Mouse (Mus musculus): ENCODE measurements around the gene Usb1. TPM values are rescaled to one million over a fixed set of nuclear protein-coding genes. Genes with fewer than 3 reads are reported as not detected.

The Usb1 gene
- polyA plus RNA-seq, 1 experiment from 2014 or later, result 37.1 TPM

GRCm38 (mm10) chr8:95320224-95321139 lies 11.6 kb upstream of the Usb1 start:
- H3K4me3 ChIP-seq, result peak overlapping the region; percentile 39
- 2% methylated on average over 37 of the region's 41 CpGs for WGBS
- no peaks in the 10 kb centered on the region for H3K9me3 ChIP-seq
- H3K4me1 ChIP-seq, result peaks cover 20% of the 10 kb centered on the region
- peak overlapping the region; percentile 70 for H3K4me2 ChIP-seq (replicated peaks)
- peaks cover 14% of the 10 kb centered on the region for H3K36me3 ChIP-seq
- no peak overlapping the region for H3K27ac ChIP-seq (replicated peaks)
- peak; percentile 64 for ATAC-seq (ENCODE audit: low FRiP score, low read depth)
- peaks cover 25% of the 10 kb centered on the region for H3K27me3 ChIP-seq
- H3K9ac ChIP-seq (replicated peaks), result no peak overlapping the region; the same call in 1 of the 2 replicates

DNA sequence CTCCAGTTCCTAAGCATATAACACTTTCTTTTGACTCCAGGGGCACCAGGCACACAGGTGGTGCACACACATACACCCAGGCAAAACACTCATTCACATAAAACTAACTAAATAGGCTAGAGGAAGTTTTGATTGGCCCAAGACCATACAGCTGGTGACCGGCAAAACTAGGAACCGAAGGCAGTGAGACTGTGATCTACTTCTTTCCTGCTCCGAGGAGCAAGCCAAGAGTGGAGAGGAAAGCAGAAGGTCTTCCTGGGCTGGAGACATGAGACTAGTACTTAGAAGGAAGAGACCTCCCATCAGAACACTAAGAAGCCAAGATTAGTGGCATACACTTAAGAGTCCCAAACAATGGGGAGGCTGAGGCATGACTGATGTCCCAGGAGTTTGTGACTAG lies 8.9 kb upstream of the Usb1 start:
- ATAC-seq (ENCODE audit: low FRiP score, low read depth), result no peak

DNA sequence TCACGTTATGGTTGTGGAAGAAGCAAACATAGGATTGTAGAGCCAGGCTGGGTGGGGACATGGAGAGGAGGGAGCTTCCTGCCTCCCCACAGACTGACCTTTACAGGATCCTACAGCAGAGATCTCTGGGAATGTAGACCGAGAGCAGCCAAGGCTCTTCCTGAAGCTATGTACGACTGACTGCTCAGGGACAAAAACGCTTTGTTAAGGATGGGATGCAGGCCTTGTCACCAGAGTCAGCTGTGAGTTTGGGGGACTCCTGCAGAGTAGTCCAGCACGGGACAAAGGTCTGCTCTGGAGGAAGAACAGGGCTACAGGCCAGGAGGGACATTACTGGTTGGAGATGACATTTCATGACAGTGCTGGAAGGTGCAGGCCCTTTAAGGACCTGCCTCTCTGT lies 7.4 kb upstream of the Usb1 start:
- H3K36me3 ChIP-seq, result peaks cover 54% of the 10 kb centered on the region
- no peak for ATAC-seq (ENCODE audit: low FRiP score, low read depth)
- 48% methylated on average over 5 of the region's 5 CpGs for WGBS

More for the DNA sequence above, 8.9 kb upstream of the Usb1 start:
- Histone ChIP-seq H3K4me2 (replicated peaks) (no peak overlapping the region), H3K36me3 (peaks cover 39% of the 10 kb centered on the region), H3K27ac (replicated peaks) (no peak overlapping the region), H3K4me3 (no peak overlapping the region), H3K27me3 (peaks cover 24% of the 10 kb centered on the region), H3K9me3 (no peaks in the 10 kb centered on the region), H3K9ac (replicated peaks) (no peak overlapping the region), H3K4me1 (peaks cover 29% of the 10 kb centered on the region)
- 84% methylated on average over 3 of the region's 3 CpGs for WGBS

GRCm38 (mm10) chr8:95326822-95327221 lies 5.3 kb upstream of the Usb1 start:
- Histone ChIP-seq H3K36me3 (peaks cover 55% of the 10 kb centered on the region), H3K27ac (replicated peaks) (no peak overlapping the region), H3K9ac (replicated peaks) (no peak overlapping the region), H3K9me3 (no peaks in the 10 kb centered on the region), H3K4me1 (peaks cover 29% of the 10 kb centered on the region), H3K4me2 (replicated peaks) (no peak overlapping the region), H3K27me3 (no peaks in the 10 kb centered on the region), H3K4me3 (no peak overlapping the region)
- WGBS, result 86% methylated on average over 5 of the region's 5 CpGs
- ATAC-seq (ENCODE audit: low FRiP score, low read depth), result no peak

More for the DNA sequence above, 7.4 kb upstream of the Usb1 start:
- Histone ChIP-seq H3K9ac (replicated peaks) (no peak overlapping the region), H3K4me3 (no peak overlapping the region), H3K27me3 (peaks cover 15% of the 10 kb centered on the region), H3K27ac (replicated peaks) (no peak overlapping the region), H3K9me3 (no peaks in the 10 kb centered on the region), H3K4me2 (replicated peaks) (no peak overlapping the region), H3K4me1 (peaks cover 31% of the 10 kb centered on the region)

DNA sequence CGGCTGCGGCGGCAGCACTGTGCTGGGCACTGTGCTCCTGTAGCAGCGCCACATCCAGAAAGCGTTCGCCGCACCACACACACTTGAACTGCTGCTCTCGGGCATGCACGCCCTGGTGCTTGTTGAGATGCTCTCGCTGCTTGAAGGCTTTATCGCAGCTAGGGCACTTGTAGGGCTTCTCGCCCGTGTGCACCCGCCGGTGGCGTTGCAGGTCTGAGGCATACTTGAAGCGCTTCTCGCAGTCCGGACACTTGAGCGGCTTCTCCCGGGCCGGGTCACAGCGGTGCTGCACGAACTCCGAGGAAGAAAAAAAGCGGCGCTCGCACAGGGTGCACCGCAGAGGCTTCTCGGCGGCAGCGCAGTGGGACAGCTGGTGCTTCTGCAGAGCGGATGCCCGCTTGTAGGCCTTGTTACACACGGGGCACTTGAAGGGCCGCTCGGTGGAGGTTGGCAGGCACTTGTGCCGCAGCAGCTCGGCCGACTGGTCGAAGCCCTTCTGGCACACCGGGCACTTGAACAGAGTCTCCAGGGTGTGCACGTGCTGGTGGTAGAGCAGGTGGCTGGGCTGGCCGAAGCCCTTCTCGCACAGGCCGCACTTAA lies 4.1 kb upstream of the Usb1 start:
- no peaks in the 10 kb centered on the region for H3K27me3 ChIP-seq
- WGBS, result 85% methylated on average over 46 of the region's 46 CpGs
- H3K9me3 ChIP-seq, result no peaks in the 10 kb centered on the region
- H3K27ac ChIP-seq (replicated peaks), result no peak overlapping the region
- no peak for ATAC-seq (ENCODE audit: low FRiP score, low read depth)
- H3K36me3 ChIP-seq, result peaks cover 55% of the 10 kb centered on the region
- H3K4me3 ChIP-seq, result no peak overlapping the region
- no peak overlapping the region for H3K4me2 ChIP-seq (replicated peaks)
- peaks cover 29% of the 10 kb centered on the region for H3K4me1 ChIP-seq
- H3K9ac ChIP-seq (replicated peaks), result no peak overlapping the region

GRCm38 (mm10) chr8:95330367-95330766 lies 1.7 kb upstream of the Usb1 start:
- Histone ChIP-seq H3K9me3 (no peaks in the 10 kb centered on the region), H3K27me3 (no peaks in the 10 kb centered on the region), H3K36me3 (peaks cover 47% of the 10 kb centered on the region), H3K9ac (replicated peaks) (peak overlapping the region; percentile 95), H3K4me3 (peak overlapping the region; percentile 95), H3K4me2 (replicated peaks) (peak overlapping the region; percentile 88), H3K27ac (replicated peaks) (no peak overlapping the region), H3K4me1 (peaks cover 24% of the 10 kb centered on the region)
- ATAC-seq (ENCODE audit: low FRiP score, low read depth), result no peak
- WGBS, result 89% methylated on average over 1 of the region's 1 CpGs

GRCm38 (mm10) chr8:95331156-95331719 lies 846 bp upstream of the Usb1 start:
- no peaks in the 10 kb centered on the region for H3K27me3 ChIP-seq
- peak overlapping the region; percentile 95 for H3K4me3 ChIP-seq
- peak overlapping the region; percentile 98 for H3K27ac ChIP-seq (replicated peaks)
- H3K9me3 ChIP-seq, result no peaks in the 10 kb centered on the region
- H3K36me3 ChIP-seq, result peaks cover 40% of the 10 kb centered on the region
- H3K9ac ChIP-seq (replicated peaks), result peak overlapping the region; percentile 95
- H3K4me1 ChIP-seq, result peaks cover 24% of the 10 kb centered on the region
- ATAC-seq (ENCODE audit: low FRiP score, low read depth), result peak; percentile 42
- WGBS, result under 1% methylated on average over 38 of the region's 38 CpGs
- H3K4me2 ChIP-seq (replicated peaks), result peak overlapping the region; percentile 88

DNA sequence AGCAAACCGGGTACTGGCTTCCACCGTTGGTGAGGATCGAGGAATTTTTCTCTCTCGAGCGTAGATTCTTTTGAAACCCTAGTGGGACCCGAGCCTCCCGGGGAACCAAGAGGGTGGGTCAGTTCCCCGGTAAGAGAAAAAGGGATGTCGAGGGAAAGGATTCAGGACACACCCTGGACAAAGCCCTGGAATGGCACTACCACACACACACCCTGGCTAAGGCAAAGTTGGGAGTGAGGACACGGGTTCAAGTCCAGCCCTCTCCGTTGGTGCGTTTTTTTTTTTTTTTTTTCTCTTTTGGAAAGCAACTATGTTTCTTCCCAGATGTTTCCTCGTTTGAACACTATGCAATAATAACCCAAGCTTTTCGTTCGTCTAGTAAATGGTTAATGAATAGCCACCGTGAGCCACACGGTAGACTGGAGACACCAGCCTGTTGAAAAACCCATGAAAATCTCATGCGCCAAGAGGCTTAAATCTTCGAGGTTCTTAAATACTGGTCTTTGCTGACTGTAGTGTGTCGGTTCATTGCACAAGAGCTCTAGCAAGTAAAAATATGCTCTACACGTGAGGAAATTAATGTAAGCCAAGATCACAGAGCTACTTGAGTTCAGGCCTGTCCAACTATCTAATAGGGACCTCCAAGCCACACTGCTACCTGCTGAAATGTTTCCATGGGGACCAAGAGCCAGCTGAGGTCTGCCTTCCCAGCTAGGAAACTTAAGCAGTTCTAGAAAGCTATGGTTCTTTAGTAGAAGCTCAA lies 534 bp downstream of the Usb1 start:
- Histone ChIP-seq H3K27ac (replicated peaks) (peak overlapping the region; percentile 98), H3K4me2 (replicated peaks) (peak overlapping the region; percentile 88), H3K4me1 (peaks cover 15% of the 10 kb centered on the region), H3K4me3 (peak overlapping the region; percentile 95), H3K9ac (replicated peaks) (peak overlapping the region; percentile 95), H3K36me3 (peaks cover 29% of the 10 kb centered on the region), H3K27me3 (no peaks in the 10 kb centered on the region), H3K9me3 (no peaks in the 10 kb centered on the region)
- 27% methylated on average over 21 of the region's 21 CpGs for WGBS
- ATAC-seq (ENCODE audit: low FRiP score, low read depth), result peak; percentile 28

DNA sequence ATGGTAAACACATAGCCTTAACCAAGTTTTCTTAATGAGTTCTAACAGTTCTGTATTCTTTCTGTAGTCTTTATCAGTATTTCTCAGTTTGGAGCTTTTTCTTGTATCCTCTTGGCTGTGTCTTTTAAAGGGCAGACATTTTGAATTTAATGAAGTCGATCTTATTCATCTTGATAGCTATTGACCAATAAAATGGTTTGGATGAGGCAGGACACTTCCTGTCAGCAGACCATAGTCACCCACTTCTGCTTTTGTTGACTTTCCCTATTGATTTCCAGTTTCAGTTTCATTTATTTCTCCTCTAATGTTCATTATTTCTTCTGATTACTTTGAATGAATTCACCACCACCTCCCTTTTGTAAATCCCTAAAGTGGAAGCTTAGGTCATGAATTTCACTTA lies 3.6 kb downstream of the Usb1 start:
- Histone ChIP-seq H3K36me3 (peaks cover 30% of the 10 kb centered on the region), H3K4me2 (replicated peaks) (no peak overlapping the region), H3K27ac (replicated peaks) (no peak overlapping the region), H3K9ac (replicated peaks) (no peak overlapping the region), H3K4me1 (peaks cover 2% of the 10 kb centered on the region), H3K9me3 (no peaks in the 10 kb centered on the region), H3K4me3 (no peak overlapping the region), H3K27me3 (no peaks in the 10 kb centered on the region)
- WGBS, result 83% methylated on average over 1 of the region's 1 CpGs
- no peak for ATAC-seq (ENCODE audit: low FRiP score, low read depth)

- no peaks in the 10 kb centered on the region for H3K4me1 ChIP-seq
- no peaks in the 10 kb centered on the region for H3K9me3 ChIP-seq
- no peak overlapping the region for H3K4me3 ChIP-seq
- H3K36me3 ChIP-seq, result peaks cover 34% of the 10 kb centered on the region
- H3K4me2 ChIP-seq (replicated peaks), result no peak overlapping the region
- no peaks in the 10 kb centered on the region for H3K27me3 ChIP-seq
- H3K9ac ChIP-seq (replicated peaks), result no peak overlapping the region
- H3K27ac ChIP-seq (replicated peaks), result no peak overlapping the region
- ATAC-seq (ENCODE audit: low FRiP score, low read depth), result no peak
Observed at GRCm38 (mm10) chr8:95336363-95336762, 4.3 kb downstream of the Usb1 start.

- Histone ChIP-seq H3K27ac (replicated peaks) (no peak overlapping the region), H3K36me3 (peaks cover 46% of the 10 kb centered on the region), H3K9me3 (no peaks in the 10 kb centered on the region), H3K4me1 (peaks cover 5% of the 10 kb centered on the region; the same call in 1 of the 2 replicates), H3K4me2 (replicated peaks) (no peak overlapping the region), H3K4me3 (no peak overlapping the region), H3K27me3 (no peaks in the 10 kb centered on the region), H3K9ac (replicated peaks) (no peak overlapping the region)
- ATAC-seq (ENCODE audit: low FRiP score, low read depth), result no peak
- 60% methylated on average over 5 of the region's 5 CpGs for WGBS
Observed at GRCm38 (mm10) chr8:95341721-95342120, 9.6 kb downstream of the Usb1 start.

Data from midbrain, embryonic 12.5 days (tissue).